Mouse (Mus musculus) heart, embryonic 14.5 days (tissue): ENCODE measurements around the gene Fam129b. TPM values are rescaled to one million over a fixed set of nuclear protein-coding genes. Genes with fewer than 3 reads are reported as not detected.

Experiments used
- ATAC-seq: fragments of 200-750 bp; cut with Nextera tagmentation; 2 replicates; pipeline ENCODE4 v1.8.0; 2017; ENCODE audit warnings: low read depth, moderate TSS enrichment; ENCODE audit not compliant: insufficient number of reproducible peaks, insufficient read depth, low FRiP score
- H3K27ac ChIP-seq, 2 experiments: fragments of 200-500 bp in 1 of 2; fragments of 300-500 bp in 1 of 2; sonication (generic) in 1 of 2; replicated peaks in 1 of 2; 2 replicates each; pipeline ENCODE4 v1.5.1; 2012 to 2014; ENCODE audit warnings: low read depth in 2 of 2, low read length in 2 of 2, control low read depth in 1 of 2, mild to moderate bottlenecking in 1 of 2, mixed read lengths in 1 of 2; ENCODE audit not compliant: control insufficient read depth in 1 of 2, insufficient read depth in 1 of 2
- H3K27me3 ChIP-seq: fragments of 300-500 bp; sonication (generic); 2 replicates; pipeline ENCODE4 v1.6.1; 2014; ENCODE audit warnings: mild to moderate bottlenecking, low read length, control low read depth; ENCODE audit not compliant: control insufficient read depth, insufficient read depth
- H3K36me3 ChIP-seq: fragments of 300-500 bp; sonication (generic); 2 replicates; pipeline ENCODE4 v1.6.1; 2014; ENCODE audit warnings: mild to moderate bottlenecking, control low read depth, low read length, mixed read lengths; ENCODE audit not compliant: control insufficient read depth, insufficient read depth
- H3K4me1 ChIP-seq, 2 experiments: fragments of 200-500 bp in 1 of 2; fragments of 300-500 bp in 1 of 2; sonication (generic) in 1 of 2; 2 replicates each; pipeline ENCODE4 v1.6.1; 2012 to 2014; ENCODE audit warnings: low read length in 2 of 2, control low read depth in 1 of 2, mixed read lengths in 1 of 2; ENCODE audit not compliant: control insufficient read depth in 2 of 2, insufficient read depth in 2 of 2
- H3K4me2 ChIP-seq: fragments of 300-500 bp; sonication (generic); 2 replicates; pipeline ENCODE4 v1.6.1; 2014; ENCODE audit warnings: mild to moderate bottlenecking, low read length
- H3K4me3 ChIP-seq, 2 experiments: fragments of 200-500 bp in 1 of 2; fragments of 300-500 bp in 1 of 2; sonication (generic) in 1 of 2; 2 replicates each; pipeline ENCODE4 v1.5.1; 2012 to 2014; ENCODE audit warnings: low read length in 2 of 2, mild to moderate bottlenecking in 2 of 2, control low read depth in 1 of 2, low read depth in 1 of 2, moderate library complexity in 1 of 2; ENCODE audit not compliant: control insufficient read depth in 1 of 2, insufficient read depth in 1 of 2
- H3K9ac ChIP-seq: fragments of 300-500 bp; sonication (generic); 2 replicates; pipeline ENCODE4 v1.6.1; 2014; ENCODE audit warnings: mild to moderate bottlenecking, low read length
- H3K9me3 ChIP-seq: fragments of 300-500 bp; sonication (generic); 2 replicates; pipeline ENCODE4 v1.6.1; 2016; ENCODE audit warnings: low read length, control low read depth; ENCODE audit not compliant: control insufficient read depth
- WGBS: fragments of 180-500 bp; shearing (Covaris S2); extraction: QIAGEN DNeasy Blood & Tissue Kit; methylation state at CpG from one replicate; pipeline ENCODE4 v1.1.7; 2014; 5-methylcytosine and 5-hydroxymethylcytosine counted together
- polyA plus RNA-seq: library from polyadenylated mRNA; unstranded; fragments of >200 nt; fragmentation: Nextera tagmentation; extraction: Ambion mirVana; gene quantifications from 2 replicates; pipeline ENCODE4 v1.2.1, GENCODE M21; 2014

Fam129b gene
- polyA plus RNA-seq, 1 experiment from 2014 or later: 25.1 TPM

DNA sequence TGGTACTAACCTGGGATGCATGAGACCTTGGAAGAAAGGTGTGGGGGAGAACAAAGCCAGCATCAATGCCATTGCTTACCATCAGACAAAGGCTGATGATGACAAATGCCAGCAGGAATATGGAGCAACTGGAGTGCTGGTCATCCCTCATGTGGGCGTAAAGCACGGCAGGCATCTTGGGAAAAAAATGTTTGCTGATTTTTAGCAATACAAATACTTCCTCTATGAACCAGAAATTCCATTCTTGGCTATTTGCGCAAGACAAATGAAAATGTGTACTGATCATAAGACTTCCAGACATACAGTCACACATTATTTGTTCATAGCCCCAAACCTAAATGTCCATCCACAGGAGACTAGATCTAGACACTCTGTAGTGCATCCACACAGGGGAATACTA lies 12.6 kb upstream of the Fam129b start:
- Histone ChIP-seq H3K36me3 (no peaks in the 10 kb centered on the region), H3K4me1 (peaks cover 0 to 3% of the 10 kb centered on the region in 2 experiments; a peak in 3 of 4 replicates), H3K27me3 (no peaks in the 10 kb centered on the region), H3K4me2 (no peak overlapping the region), H3K4me3 (no peak overlapping the region), H3K27ac (no peak overlapping the region), H3K9me3 (no peaks in the 10 kb centered on the region), H3K9ac (no peak overlapping the region)
- no peak for ATAC-seq
- 88% methylated on average over 3 of the region's 3 CpGs for WGBS

DNA sequence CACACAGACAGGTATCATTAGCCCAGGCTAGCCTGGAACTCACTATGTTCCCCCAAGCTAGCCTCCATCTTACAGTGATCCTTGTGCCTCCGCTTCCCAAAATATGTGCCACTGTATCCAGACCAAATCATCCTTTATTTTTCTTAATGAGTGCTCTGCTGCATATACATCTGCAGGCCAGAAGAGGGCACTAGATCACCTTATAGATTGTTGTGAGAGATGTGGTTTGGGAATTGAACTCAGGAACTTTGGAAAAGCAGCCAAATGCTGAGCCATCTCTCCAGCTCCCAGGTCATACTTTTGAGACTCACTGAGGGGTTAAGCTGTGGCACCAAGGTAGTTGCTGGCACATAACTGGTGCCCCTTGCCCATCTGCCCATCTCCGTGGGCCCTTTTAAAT lies 11.2 kb upstream of the Fam129b start:
- Histone ChIP-seq H3K4me2 (no peak overlapping the region), H3K36me3 (no peaks in the 10 kb centered on the region), H3K9me3 (no peaks in the 10 kb centered on the region), H3K27me3 (no peaks in the 10 kb centered on the region), H3K9ac (no peak overlapping the region), H3K4me3 (no peak overlapping the region), H3K4me1 (peaks cover 5 to 15% of the 10 kb centered on the region in 2 experiments), H3K27ac (no peak overlapping the region)
- WGBS: 55% methylated on average over 2 of the region's 2 CpGs
- ATAC-seq: no peak

DNA sequence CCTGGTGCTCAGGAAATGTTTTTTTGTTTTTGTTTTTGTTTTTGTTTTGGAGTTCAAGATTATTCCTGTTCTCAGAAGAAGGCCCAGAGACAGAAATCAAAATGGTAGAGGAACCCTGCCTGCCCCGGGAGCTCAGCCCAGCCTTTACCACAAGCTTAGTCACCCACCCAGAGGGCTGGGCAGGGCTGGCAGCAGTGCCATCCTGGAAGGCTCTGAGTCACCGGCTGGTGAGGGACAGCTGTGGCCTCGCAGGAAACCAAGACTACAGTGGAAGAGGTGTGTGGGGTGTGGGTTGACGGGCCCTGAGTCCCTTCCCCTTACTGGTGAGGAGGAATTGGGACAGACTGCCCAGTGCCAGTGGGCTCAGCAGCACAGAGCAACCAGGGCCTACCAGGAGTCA lies 8.6 kb upstream of the Fam129b start:
- Histone ChIP-seq H3K9ac (no peak overlapping the region), H3K27me3 (no peaks in the 10 kb centered on the region), H3K36me3 (no peaks in the 10 kb centered on the region), H3K27ac (no peak overlapping the region), H3K4me1 (peaks cover 9 to 22% of the 10 kb centered on the region in 2 experiments), H3K4me2 (no peak overlapping the region), H3K9me3 (no peaks in the 10 kb centered on the region), H3K4me3 (no peak overlapping the region)
- ATAC-seq: no peak
- WGBS: 79% methylated on average over 4 of the region's 4 CpGs

DNA sequence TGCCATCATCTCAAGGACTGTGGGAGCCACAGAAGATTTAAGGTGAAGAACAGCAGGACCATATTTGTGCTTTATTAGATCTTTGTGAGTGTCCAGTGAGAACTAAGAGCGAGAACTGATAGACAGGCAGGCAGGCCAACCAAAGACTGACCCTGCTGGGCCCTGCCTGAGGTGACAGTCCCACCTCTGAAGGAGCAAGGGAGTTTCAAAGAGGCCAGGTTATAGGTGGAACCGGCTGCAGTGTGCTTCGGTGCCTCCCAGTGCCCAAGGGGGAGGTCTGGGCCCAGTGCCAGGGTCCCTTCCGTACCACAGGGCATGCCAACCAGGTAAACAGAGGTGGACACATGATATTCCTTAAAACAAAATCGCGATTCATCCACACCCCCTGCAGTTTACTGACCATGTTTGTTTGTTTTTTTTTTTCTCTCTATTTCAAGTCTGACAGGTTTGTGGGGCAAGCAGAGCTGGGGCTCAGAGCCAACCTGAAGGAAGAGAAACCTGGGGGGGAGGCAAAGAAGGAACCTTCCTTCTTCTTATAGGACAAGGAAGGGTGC lies 6.1 kb upstream of the Fam129b start:
- Histone ChIP-seq H3K4me3 (no peak overlapping the region), H3K27me3 (no peaks in the 10 kb centered on the region), H3K27ac (no peak overlapping the region), H3K4me2 (no peak overlapping the region), H3K9me3 (no peaks in the 10 kb centered on the region), H3K36me3 (no peaks in the 10 kb centered on the region), H3K9ac (no peak overlapping the region), H3K4me1 (peaks cover 11 to 27% of the 10 kb centered on the region in 2 experiments)
- 46% methylated on average over 6 of the region's 6 CpGs for WGBS
- ATAC-seq: no peak

DNA sequence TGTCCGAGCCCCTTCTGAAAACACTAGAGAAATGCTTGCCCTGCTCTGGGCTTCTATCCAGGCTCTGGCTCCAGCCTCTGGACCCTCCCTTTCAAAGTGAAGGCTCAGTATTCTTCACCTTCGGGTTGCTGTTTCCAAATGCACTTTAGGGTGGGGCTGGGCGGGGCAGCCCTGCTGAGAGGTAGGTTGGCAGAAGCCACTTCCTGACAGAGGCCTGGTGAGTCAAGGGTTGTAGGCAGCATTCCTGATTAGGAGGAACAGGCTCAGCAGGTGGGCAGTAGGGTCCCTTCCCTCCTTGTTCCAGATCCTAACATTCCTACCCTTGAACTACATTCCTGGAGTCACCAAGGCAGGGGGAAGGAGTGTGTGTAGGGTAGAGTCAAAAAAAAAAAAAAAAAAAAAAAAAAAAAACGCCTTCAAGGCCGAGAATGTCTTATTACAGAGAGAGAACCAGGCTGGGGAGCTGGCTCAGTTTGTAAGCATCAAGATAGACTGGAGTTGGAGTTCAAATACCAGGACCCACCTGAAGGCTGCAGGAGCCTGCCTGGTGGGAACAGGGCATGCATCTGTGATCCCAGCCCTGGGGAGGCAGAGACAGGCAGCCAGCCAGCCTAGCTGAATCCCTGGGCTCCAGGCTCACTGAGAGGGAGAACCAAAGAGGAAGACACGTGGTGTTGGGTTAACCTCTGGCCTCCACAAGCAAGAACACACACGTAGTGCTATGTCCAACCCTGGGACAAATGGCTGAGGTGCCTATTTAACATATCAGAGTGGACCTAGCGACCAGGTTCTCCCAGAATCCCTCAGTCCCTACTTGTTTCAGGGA lies 5.4 kb upstream of the Fam129b start:
- no peak for ATAC-seq
- H3K9me3 ChIP-seq: no peaks in the 10 kb centered on the region
- no peak overlapping the region for H3K9ac ChIP-seq
- H3K36me3 ChIP-seq: no peaks in the 10 kb centered on the region
- H3K27ac ChIP-seq: no peak overlapping the region
- no peak overlapping the region for H3K4me3 ChIP-seq
- no peaks in the 10 kb centered on the region for H3K27me3 ChIP-seq
- H3K4me2 ChIP-seq: no peak overlapping the region
- peaks cover 11 to 31% of the 10 kb centered on the region in 2 experiments for H3K4me1 ChIP-seq
- WGBS: 58% methylated on average over 7 of the region's 8 CpGs

DNA sequence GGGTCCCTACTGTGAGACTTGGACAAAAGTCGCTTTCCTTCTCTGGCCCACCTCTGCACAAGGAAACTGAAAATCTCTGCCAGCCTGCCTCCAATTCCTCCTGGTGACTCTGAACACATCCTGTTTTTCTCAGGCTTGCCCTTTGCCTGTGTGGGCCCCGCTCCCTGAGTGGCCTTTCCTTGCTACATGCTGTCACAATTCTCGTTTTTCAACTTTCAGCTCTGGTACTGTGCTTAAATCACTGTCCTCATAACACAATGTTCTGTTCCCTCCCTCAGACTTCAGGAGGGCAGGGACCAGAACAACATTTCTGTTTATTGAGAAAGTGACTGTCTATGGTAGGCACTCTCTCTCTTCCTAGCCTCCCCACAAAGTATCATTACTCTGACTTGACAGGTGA lies 1.8 kb upstream of the Fam129b start:
- ATAC-seq: no peak
- peaks cover 25 to 44% of the 10 kb centered on the region in 2 experiments for H3K4me1 ChIP-seq
- H3K9ac ChIP-seq: peak overlapping the region; percentile 98
- no peaks in the 10 kb centered on the region for H3K27me3 ChIP-seq
- H3K4me3 ChIP-seq: no peak overlapping the region
- peak overlapping the region; percentile 88; the same call in 1 of the 2 replicates for H3K4me2 ChIP-seq
- peak overlapping the region in 1 of 2 experiments; percentile 96; a peak in 2 of 4 replicates for H3K27ac ChIP-seq
- H3K36me3 ChIP-seq: no peaks in the 10 kb centered on the region
- WGBS: 68% methylated on average over 3 of the region's 3 CpGs
- no peaks in the 10 kb centered on the region for H3K9me3 ChIP-seq

DNA sequence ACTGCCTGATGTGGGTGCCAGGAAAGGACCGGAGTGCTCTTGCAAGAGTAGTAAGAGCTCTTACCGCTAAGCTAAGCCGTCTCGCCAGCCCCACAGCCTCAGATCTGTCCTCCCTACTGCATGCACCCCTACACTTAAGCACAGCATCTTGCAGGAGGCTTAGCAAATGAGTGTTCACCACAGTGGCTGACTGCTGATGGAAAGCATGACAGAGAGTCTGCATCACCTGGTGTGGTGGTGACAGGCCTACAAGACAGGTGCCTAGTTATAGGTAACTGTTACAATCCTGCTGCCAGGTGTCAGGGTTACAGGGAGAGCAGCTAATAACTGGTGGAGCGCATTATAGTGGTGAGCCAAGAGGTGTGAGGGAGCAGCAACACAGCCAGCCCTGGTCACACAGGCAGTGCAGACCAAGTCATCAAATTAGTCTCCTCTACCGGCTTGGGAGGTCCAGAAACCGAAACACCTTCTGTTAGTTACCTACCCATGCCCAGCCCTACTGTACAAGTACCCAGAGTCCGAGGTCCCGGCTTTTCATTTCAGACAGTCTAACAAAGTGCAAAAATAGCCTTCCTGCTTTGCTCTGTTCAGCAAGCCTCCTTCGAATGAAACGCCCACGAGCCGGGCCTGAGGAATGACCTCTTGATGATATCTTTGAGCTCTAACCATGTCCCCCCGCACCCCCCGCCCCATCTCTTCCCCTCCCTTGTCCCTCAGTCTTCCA lies 801 bp upstream of the Fam129b start:
- H3K27me3 ChIP-seq: no peaks in the 10 kb centered on the region
- peaks cover 5% of the 10 kb centered on the region; the same call in 1 of the 2 replicates for H3K36me3 ChIP-seq
- 5% methylated on average over 15 of the region's 15 CpGs for WGBS
- peak overlapping the region; percentile 88 for H3K4me2 ChIP-seq
- H3K9ac ChIP-seq: peak overlapping the region; percentile 98
- H3K4me1 ChIP-seq: peaks cover 30 to 47% of the 10 kb centered on the region in 2 experiments
- H3K27ac ChIP-seq: peak overlapping the region; percentile 85 to 96
- H3K4me3 ChIP-seq: peak overlapping the region; percentile 81 to 85
- peak; percentile 7; the same call in 1 of the 2 replicates for ATAC-seq
- no peaks in the 10 kb centered on the region for H3K9me3 ChIP-seq
